Mouse (Mus musculus) limb, embryonic 11.5 days (tissue): Measurements from ENCODE around the gene Rflnb. TPM values are rescaled to one million over a fixed set of nuclear protein-coding genes. Genes with fewer than 3 reads are reported as not detected.
"Not testable (repeated sequence)": the region's sequence is repeated elsewhere in the genome, so short reads cannot be mapped to it uniquely, and the experiment has no call there.

Source experiments
- ATAC-seq: fragments of 200-750 bp; cut with Nextera tagmentation; 2 replicates; pipeline ENCODE4 v1.8.0; 2017; ENCODE audit warnings: low read depth; ENCODE audit not compliant: insufficient number of reproducible peaks, low FRiP score, low TSS enrichment
- DNase-seq: peaks from one replicate; pipeline ENCODE4 v3.0.0-alpha.2; 2015; ENCODE audit warnings: low spot score
- H3K27ac ChIP-seq: fragments of 300-500 bp; sonication (generic); replicated peaks from 2 replicates; pipeline ENCODE4 v1.5.1; 2014; ENCODE audit warnings: low read depth, mild to moderate bottlenecking, low read length
- H3K27me3 ChIP-seq: fragments of 300-500 bp; sonication (generic); 2 replicates; pipeline ENCODE4 v1.6.1; 2014; ENCODE audit warnings: mild to moderate bottlenecking, low read length, mixed read lengths; ENCODE audit not compliant: control insufficient read depth, insufficient read depth
- H3K36me3 ChIP-seq: fragments of 300-500 bp; sonication (generic); 2 replicates; pipeline ENCODE4 v1.6.1; 2014; ENCODE audit warnings: mild to moderate bottlenecking, low read length, moderate library complexity, mixed read lengths; ENCODE audit not compliant: control insufficient read depth, insufficient read depth
- H3K4me1 ChIP-seq: fragments of 300-500 bp; sonication (generic); 2 replicates; pipeline ENCODE4 v1.6.1; 2014; ENCODE audit warnings: low read length, mixed read lengths; ENCODE audit not compliant: control insufficient read depth, insufficient read depth
- H3K4me2 ChIP-seq: fragments of 300-500 bp; sonication (generic); 2 replicates; pipeline ENCODE4 v1.6.1; 2014; ENCODE audit warnings: low read depth, mild to moderate bottlenecking, moderate library complexity; ENCODE audit not compliant: severe bottlenecking
- H3K4me3 ChIP-seq: fragments of 300-500 bp; sonication (generic); 2 replicates; pipeline ENCODE4 v1.5.1; 2014; ENCODE audit warnings: low read depth, low read length
- H3K9ac ChIP-seq: fragments of 300-500 bp; sonication (generic); 2 replicates; pipeline ENCODE4 v1.6.1; 2014; ENCODE audit warnings: mild to moderate bottlenecking, low read length
- H3K9me3 ChIP-seq: fragments of 300-500 bp; sonication (generic); 2 replicates; pipeline ENCODE4 v1.6.1; 2016; ENCODE audit warnings: low read length; ENCODE audit not compliant: control insufficient read depth
- WGBS: fragments of 180-500 bp; shearing (Covaris S2); extraction: QIAGEN DNeasy Blood & Tissue Kit; methylation state at CpG from one replicate; pipeline ENCODE4 v1.1.7; 2014; 5-methylcytosine and 5-hydroxymethylcytosine counted together
- polyA plus RNA-seq: library from polyadenylated mRNA; unstranded; fragments of >200 nt; fragmentation: Nextera tagmentation; extraction: Ambion mirVana; gene quantifications from 2 replicates; pipeline ENCODE4 v1.2.1, GENCODE M21; 2014

Gene Rflnb
- polyA plus RNA-seq, 1 experiment from 2014 or later: 35.6 TPM

DNA sequence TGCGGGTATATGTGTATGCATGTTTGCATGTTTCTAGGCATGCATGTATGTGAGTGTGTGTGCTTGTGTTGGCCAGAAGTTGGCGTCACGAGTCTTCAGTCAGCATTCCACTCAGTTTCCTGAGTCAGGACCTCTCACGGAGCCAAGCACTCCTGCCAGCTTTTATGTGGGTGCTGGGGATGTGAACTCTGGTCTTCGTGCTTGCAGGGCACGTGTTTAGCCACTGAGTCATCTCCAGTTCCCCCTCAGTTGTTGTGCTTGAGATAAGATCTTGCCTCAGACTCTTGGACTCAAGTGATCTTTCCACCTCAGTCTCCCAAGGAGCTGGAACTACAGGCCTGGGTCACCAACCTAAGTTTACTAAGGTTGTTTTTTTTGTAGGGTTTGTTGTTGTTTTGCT is 18.5 kb downstream of the Rflnb start:
- ATAC-seq (no peak), DNase-seq (no peak)
- H3K27me3 ChIP-seq: no peaks in the 10 kb centered on the region
- H3K4me2 ChIP-seq: no peak overlapping the region
- no peak overlapping the region for H3K27ac ChIP-seq
- H3K4me1 ChIP-seq: no peaks in the 10 kb centered on the region
- H3K9me3 ChIP-seq: no peaks in the 10 kb centered on the region
- no peak overlapping the region for H3K9ac ChIP-seq
- no peaks in the 10 kb centered on the region for H3K36me3 ChIP-seq
- 81% methylated on average over 6 of the region's 6 CpGs for WGBS
- H3K4me3 ChIP-seq: no peak overlapping the region

DNA sequence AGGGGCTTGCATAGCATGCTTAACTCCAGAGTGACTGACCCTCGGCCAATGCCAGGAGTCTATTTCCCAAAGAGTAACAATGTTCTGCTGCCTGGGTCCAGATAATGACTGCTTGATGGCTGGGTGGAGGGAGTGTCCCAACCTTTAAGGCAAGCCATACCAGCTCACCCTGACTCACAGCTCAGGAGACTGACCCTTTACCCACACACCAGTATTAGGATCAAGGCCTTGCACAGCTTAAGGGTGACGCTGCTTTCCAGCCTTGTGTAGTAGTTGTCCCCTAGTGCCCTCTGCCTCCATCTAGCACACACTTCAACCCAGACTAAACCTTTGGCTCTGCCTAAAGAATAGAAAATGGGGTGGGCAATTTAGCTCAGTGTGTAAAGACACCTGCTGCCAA is 19.4 kb downstream of the Rflnb start:
- no peak overlapping the region for H3K4me3 ChIP-seq
- no peak for DNase-seq
- H3K4me1 ChIP-seq: no peaks in the 10 kb centered on the region
- no peak overlapping the region for H3K4me2 ChIP-seq
- H3K9me3 ChIP-seq: no peaks in the 10 kb centered on the region
- no peaks in the 10 kb centered on the region for H3K36me3 ChIP-seq
- no peak overlapping the region for H3K9ac ChIP-seq
- H3K27ac ChIP-seq: no peak overlapping the region
- 80% methylated on average over 2 of the region's 2 CpGs for WGBS
- ATAC-seq: no peak
- no peaks in the 10 kb centered on the region for H3K27me3 ChIP-seq

DNA sequence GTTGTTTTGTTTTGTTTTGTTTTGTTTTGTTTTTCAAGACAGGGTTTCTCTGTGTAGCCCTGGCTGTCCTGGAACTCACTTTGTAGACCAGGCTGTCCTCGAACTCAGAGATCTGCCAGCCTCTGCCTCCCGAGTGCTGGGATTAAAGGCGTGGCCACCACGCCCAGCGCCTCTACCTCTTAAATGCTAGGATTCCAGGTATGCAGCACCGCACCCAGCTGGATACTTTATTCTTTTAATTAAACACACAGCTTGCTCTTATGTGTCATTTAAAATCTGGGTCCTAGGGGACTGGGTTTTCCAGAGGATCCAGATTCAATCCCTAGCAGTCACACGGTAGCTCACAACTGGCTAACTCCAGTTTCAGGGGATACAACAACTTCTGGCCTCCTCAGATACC is 23.3 kb downstream of the Rflnb start:
- not testable (repeated sequence) for DNase-seq, H3K36me3 ChIP-seq, ATAC-seq, H3K4me1 ChIP-seq, H3K27ac ChIP-seq, H3K4me2 ChIP-seq, H3K4me3 ChIP-seq, H3K9me3 ChIP-seq, H3K9ac ChIP-seq
- H3K27me3 ChIP-seq: peaks cover 10% of the 10 kb centered on the region
- 87% methylated on average over 7 of the region's 7 CpGs for WGBS

DNA sequence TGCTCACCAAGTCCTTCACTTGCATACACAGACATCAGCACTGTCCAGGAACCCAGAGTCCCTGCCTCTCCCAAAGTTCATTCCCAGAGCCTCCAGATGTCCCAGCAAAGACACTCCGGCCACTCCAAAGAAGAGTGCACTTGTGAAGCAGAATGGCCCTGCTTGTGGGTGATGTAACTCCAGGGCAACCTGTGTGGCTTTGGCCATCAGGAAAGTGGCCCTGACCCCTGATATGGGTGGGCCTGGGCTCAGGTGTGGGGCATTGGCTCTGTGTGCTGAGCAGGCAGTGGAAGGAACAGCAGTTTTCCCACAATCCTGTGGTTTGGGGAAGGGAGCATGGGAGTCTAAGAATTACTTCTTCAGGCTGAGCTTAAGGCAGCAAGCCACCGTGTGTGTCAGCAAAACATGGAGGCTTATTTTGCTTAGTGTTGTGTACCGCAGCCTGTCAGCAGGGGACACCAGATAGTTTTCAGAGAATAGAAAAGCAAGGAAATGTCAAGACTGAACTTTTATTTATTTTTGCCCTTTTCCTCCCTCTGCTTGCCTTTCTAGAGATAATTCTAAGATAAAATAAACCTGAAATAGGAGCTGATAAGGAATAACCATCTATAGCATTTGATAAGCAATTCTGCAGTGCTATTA is 26.2 kb downstream of the Rflnb start:
- H3K27ac ChIP-seq: no peak overlapping the region
- no peak overlapping the region for H3K4me3 ChIP-seq
- 56% methylated on average over 3 of the region's 3 CpGs for WGBS
- H3K4me2 ChIP-seq: no peak overlapping the region
- H3K4me1 ChIP-seq: no peaks in the 10 kb centered on the region
- DNase-seq (no peak), ATAC-seq (no peak)
- no peaks in the 10 kb centered on the region for H3K36me3 ChIP-seq
- no peak overlapping the region for H3K9ac ChIP-seq
- peaks cover 10% of the 10 kb centered on the region for H3K27me3 ChIP-seq
- no peaks in the 10 kb centered on the region for H3K9me3 ChIP-seq

DNA sequence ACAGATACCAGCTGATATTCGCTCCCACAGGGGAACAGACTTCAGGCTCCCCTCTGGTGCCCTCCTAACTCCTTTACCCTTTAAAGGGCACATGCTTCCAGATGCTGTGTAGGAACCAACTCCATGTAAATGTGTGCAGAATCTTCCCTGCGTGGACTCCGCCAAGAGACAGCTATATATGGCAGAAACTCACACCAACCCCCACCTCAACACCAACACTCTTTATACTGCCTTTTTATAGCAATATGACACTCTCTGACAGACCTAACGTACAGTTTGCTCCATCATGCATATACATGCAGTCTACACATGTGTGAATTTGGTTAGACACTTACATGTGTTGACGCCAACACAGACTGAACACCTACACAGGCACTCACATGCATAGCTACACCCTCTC is 26.9 kb downstream of the Rflnb start:
- Histone ChIP-seq H3K27ac (no peak overlapping the region), H3K27me3 (peaks cover 10% of the 10 kb centered on the region), H3K4me1 (no peaks in the 10 kb centered on the region), H3K36me3 (no peaks in the 10 kb centered on the region), H3K9ac (no peak overlapping the region), H3K4me3 (no peak overlapping the region), H3K9me3 (no peaks in the 10 kb centered on the region), H3K4me2 (no peak overlapping the region)
- DNase-seq (no peak), ATAC-seq (no peak)
- 85% methylated on average over 5 of the region's 5 CpGs for WGBS

DNA sequence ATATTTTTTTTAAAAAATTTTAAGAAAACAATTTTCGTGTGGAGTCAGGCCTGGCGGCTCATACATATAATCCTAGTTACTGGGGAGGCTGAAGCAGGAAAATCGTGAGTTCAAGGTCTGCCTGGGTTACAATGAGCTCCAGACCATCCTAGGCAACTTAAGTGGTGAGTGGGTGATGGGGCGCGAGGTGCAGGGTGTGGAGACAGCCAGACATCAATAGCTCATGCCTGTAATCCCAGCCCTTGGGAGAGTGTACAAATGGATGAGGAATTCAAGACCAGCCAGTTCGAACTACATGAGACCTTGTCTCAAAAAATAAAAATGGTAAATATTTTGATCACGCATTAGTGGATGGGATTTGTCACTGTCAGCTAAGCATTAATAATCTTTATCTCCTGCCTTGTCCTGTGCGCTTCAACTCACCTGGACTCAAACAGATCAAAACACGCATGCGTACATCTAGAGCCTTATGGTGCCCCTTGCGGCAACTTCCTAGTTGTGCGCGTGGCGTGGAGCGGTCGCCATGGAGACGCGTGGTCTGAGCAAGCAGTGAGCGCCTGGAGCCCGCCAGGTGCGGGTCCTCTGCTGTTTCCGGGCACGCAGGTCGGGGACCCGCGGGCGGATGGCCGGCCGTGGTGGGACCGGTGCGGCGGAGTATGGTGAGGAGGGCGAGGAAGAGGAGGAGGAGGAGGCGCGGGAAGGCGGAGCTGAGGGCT is 28.0 kb downstream of the Rflnb start, which contains the start of gene 1700016K19Rik:
1700016K19Rik (plus strand) TSS at position 473 of the 716 bp plus-strand sequence.
- WGBS: 13% methylated on average over 36 of the region's 36 CpGs
- Histone ChIP-seq H3K4me2 (peak within 1 kb of the TSS; percentile 93), H3K9ac (0 out of 2 replicates have a peak within 1 kb of the TSS, but pooled peaks have one; percentile 47), H3K36me3 (no peaks in the 10 kb centered on the region), H3K27me3 (peaks cover 10% of the 10 kb centered on the region), H3K9me3 (no peaks in the 10 kb centered on the region), H3K4me1 (no peaks in the 10 kb centered on the region), H3K27ac (no peak within 1 kb of the TSS), H3K4me3 (peak within 1 kb of the TSS; percentile 54)
- peak; percentile 89 for DNase-seq
- ATAC-seq: peak; percentile 80

DNA sequence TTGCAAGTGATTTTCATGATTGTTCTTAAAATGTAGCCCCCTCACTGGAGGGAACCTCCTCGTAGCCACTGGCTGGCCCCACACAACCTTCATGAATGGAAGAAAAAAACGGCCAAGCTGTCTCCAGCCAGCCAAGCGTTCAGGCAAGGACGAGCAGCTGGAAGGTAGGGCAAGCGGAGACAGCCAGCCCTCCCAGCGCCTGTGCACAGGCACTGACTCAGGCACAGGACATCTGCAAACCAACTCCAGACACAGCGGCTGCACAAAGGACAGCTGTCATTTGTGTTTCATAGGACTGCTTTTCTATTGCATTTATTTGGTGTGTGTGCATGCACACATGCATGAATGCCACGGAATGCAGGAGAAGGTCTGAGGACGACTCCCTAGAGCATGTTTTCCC is 33.2 kb downstream of the Rflnb start:
- H3K4me3 ChIP-seq: no peak overlapping the region
- H3K9ac ChIP-seq: no peak overlapping the region
- no peaks in the 10 kb centered on the region for H3K36me3 ChIP-seq
- no peak overlapping the region for H3K4me2 ChIP-seq
- no peaks in the 10 kb centered on the region for H3K27me3 ChIP-seq
- H3K9me3 ChIP-seq: no peaks in the 10 kb centered on the region
- no peak overlapping the region for H3K27ac ChIP-seq
- ATAC-seq: no peak
- DNase-seq: no peak
- 55% methylated on average over 9 of the region's 9 CpGs for WGBS
- H3K4me1 ChIP-seq: no peaks in the 10 kb centered on the region

DNA sequence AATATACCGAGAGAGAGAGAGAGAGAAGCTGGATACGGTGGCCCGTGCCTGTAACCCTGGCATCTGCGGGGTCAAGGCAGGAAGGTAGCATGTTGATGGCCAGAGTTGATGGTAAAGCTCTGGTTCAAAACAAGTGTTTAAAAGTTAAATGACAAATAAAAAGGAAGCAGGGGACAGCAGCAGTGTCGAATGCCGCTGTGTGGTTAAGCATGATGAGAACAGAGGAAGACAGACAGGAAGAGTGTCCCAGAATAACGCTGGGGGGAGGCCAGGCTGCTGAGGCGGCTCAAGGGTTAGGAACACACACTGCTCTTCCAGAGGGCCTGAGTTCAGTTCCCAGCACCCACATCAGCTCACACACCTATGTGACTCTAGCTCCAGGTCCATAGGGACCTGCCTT is 35.1 kb downstream of the Rflnb start:
- H3K4me2 ChIP-seq: no peak overlapping the region
- no peaks in the 10 kb centered on the region for H3K9me3 ChIP-seq
- H3K4me3 ChIP-seq: no peak overlapping the region
- DNase-seq: no peak
- no peak overlapping the region for H3K9ac ChIP-seq
- H3K27me3 ChIP-seq: no peaks in the 10 kb centered on the region
- no peaks in the 10 kb centered on the region for H3K4me1 ChIP-seq
- WGBS: 86% methylated on average over 8 of the region's 8 CpGs
- H3K36me3 ChIP-seq: no peaks in the 10 kb centered on the region
- ATAC-seq: no peak
- H3K27ac ChIP-seq: no peak overlapping the region
